Mouse (Mus musculus) R1 (cell line): ENCODE data around the gene Itk.

ENCODE experiments used
- DNase-seq: peaks from one replicate; pipeline ENCODE4 v3.0.0-alpha.2; 2018; ENCODE audit warnings: low read depth, low spot score

Itk gene

DNA sequence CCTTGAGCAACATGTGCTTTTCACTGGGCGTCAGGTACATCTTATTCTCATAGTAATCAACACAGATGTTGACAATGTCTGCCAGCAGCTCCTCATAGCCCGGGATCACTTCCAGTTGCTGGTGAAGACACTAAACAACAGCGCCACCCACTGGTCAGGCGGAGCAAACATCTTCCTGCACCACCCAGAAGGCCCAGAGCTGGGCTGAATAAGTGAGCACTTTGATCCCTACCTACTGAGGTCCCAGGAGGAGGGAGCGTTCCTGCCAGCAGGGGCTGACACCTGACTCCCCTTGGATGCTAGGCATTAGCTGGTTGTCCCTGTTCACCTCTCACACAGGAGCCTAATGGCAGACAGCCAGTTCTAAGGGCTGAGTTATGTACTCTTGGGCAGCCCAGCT lies 112.5 kb downstream of the Itk start:
- peak; percentile 88 for DNase-seq

DNA sequence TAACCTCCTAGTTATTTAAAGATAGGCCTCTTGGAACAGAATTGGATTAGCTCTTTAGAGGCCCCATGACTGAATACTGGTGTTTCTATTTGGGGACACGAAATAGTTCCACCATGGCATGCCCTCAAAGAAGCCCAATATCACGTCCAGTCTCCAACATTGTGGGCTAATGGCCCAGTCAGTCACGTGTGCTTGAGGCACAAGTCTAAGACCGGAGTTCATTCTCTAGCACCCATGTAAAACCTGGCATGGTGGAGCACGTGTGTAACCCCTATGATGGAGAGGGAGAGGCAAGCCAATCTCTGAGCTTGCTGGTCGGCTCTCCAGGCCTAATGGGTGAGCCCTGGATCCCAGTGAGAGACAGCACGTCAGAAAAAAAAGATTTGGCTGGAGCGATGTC lies 113.1 kb downstream of the Itk start:
- no peak for DNase-seq

DNA sequence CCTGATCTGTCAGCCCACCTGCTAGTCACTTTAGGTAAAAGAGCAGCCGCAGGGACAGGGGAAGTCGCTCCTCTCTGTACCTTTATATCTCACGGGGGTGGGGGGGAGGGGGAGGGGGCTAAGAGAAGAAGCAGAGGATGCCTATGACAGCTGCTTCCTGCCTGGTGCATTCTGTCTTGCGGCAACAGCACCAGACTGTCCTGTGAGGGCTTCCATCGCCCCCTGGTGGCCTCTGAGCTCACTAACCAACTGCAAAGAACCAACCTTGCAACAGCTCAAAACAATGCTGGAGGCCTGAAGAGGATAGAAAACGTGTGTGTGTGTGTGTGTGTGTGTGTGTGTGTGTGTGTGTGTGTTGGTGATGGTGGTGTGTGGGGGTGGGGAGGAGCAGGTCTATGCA lies 114.0 kb downstream of the Itk start:
- DNase-seq = peak; percentile 85
